Mouse (Mus musculus): ENCODE measurements around the gene Hs3st5. TPM values are rescaled to one million over a fixed set of nuclear protein-coding genes. Genes with fewer than 3 reads are reported as not detected.

Hs3st5 gene
- polyA plus RNA-seq, 1 experiment from 2014 or later = 2.1 TPM

GRCm38 (mm10) chr10:36554057-36554456 is 47.4 kb downstream of the Hs3st5 start:
- WGBS = 64% methylated on average over 4 of the region's 4 CpGs
- no peaks in the 10 kb centered on the region for H3K4me1 ChIP-seq (ENCODE audit: control insufficient read depth, insufficient read depth, low read length)
- no peaks in the 10 kb centered on the region for H3K27me3 ChIP-seq (ENCODE audit: control insufficient read depth, insufficient read depth, low read length)
- H3K4me3 ChIP-seq (replicated peaks; ENCODE audit: low read length) = no peak overlapping the region
- H3K27ac ChIP-seq (ENCODE audit: low read length) = no peak overlapping the region
- H3K9ac ChIP-seq (ENCODE audit: low read length) = no peak overlapping the region
- H3K9me3 ChIP-seq (replicated peaks; ENCODE audit: control insufficient read depth, low read length) = no peaks in the 10 kb centered on the region
- no peaks in the 10 kb centered on the region for H3K36me3 ChIP-seq (ENCODE audit: control insufficient read depth, insufficient read depth, low read length)
- H3K4me2 ChIP-seq (ENCODE audit: low read depth, low read length) = no peak overlapping the region
- no peak for ATAC-seq (ENCODE audit: insufficient read depth, low FRiP score)

GRCm38 (mm10) chr10:36554941-36555888 is 48.6 kb downstream of the Hs3st5 start:
- Histone ChIP-seq H3K27ac (ENCODE audit: low read length) (no peak overlapping the region), H3K4me2 (ENCODE audit: low read depth, low read length) (no peak overlapping the region), H3K4me3 (replicated peaks; ENCODE audit: low read length) (no peak overlapping the region), H3K9me3 (replicated peaks; ENCODE audit: control insufficient read depth, low read length) (no peaks in the 10 kb centered on the region), H3K4me1 (ENCODE audit: control insufficient read depth, insufficient read depth, low read length) (no peaks in the 10 kb centered on the region), H3K36me3 (ENCODE audit: control insufficient read depth, insufficient read depth, low read length) (no peaks in the 10 kb centered on the region), H3K9ac (ENCODE audit: low read length) (no peak overlapping the region), H3K27me3 (ENCODE audit: control insufficient read depth, insufficient read depth, low read length) (no peaks in the 10 kb centered on the region)
- 38% methylated on average over 6 of the region's 6 CpGs for WGBS
- no peak for ATAC-seq (ENCODE audit: insufficient read depth, low FRiP score)

- no peak overlapping the region for H3K4me3 ChIP-seq (replicated peaks; ENCODE audit: low read length)
- H3K9me3 ChIP-seq (replicated peaks; ENCODE audit: control insufficient read depth, low read length) = no peaks in the 10 kb centered on the region
- no peak overlapping the region for H3K4me2 ChIP-seq (ENCODE audit: low read depth, low read length)
- H3K27me3 ChIP-seq (ENCODE audit: control insufficient read depth, insufficient read depth, low read length) = no peaks in the 10 kb centered on the region
- WGBS = 83% methylated on average over 2 of the region's 2 CpGs
- H3K36me3 ChIP-seq (ENCODE audit: control insufficient read depth, insufficient read depth, low read length) = no peaks in the 10 kb centered on the region
- H3K9ac ChIP-seq (ENCODE audit: low read length) = no peak overlapping the region
- H3K4me1 ChIP-seq (ENCODE audit: control insufficient read depth, insufficient read depth, low read length) = no peaks in the 10 kb centered on the region
- no peak; the same call in 1 of the 2 replicates for ATAC-seq (ENCODE audit: insufficient read depth, low FRiP score)
- no peak overlapping the region for H3K27ac ChIP-seq (ENCODE audit: low read length)
These were observed 49.5 kb downstream of the Hs3st5 start for GRCm38 (mm10) chr10:36556128-36556527.

- H3K9ac ChIP-seq (ENCODE audit: low read length) = no peak overlapping the region
- 88% methylated on average over 6 of the region's 6 CpGs for WGBS
- no peaks in the 10 kb centered on the region for H3K27me3 ChIP-seq (ENCODE audit: control insufficient read depth, insufficient read depth, low read length)
- no peaks in the 10 kb centered on the region for H3K36me3 ChIP-seq (ENCODE audit: control insufficient read depth, insufficient read depth, low read length)
- no peak overlapping the region for H3K4me2 ChIP-seq (ENCODE audit: low read depth, low read length)
- no peaks in the 10 kb centered on the region for H3K4me1 ChIP-seq (ENCODE audit: control insufficient read depth, insufficient read depth, low read length)
- H3K27ac ChIP-seq (ENCODE audit: low read length) = no peak overlapping the region
- no peaks in the 10 kb centered on the region for H3K9me3 ChIP-seq (replicated peaks; ENCODE audit: control insufficient read depth, low read length)
- no peak overlapping the region for H3K4me3 ChIP-seq (replicated peaks; ENCODE audit: low read length)
- ATAC-seq (ENCODE audit: insufficient read depth, low FRiP score) = no peak
These were observed 51.1 kb downstream of the Hs3st5 start for GRCm38 (mm10) chr10:36557673-36558072.

GRCm38 (mm10) chr10:36558736-36559135 is 52.1 kb downstream of the Hs3st5 start:
- no peak for ATAC-seq (ENCODE audit: insufficient read depth, low FRiP score)
- H3K4me1 ChIP-seq (ENCODE audit: control insufficient read depth, insufficient read depth, low read length) = no peaks in the 10 kb centered on the region
- H3K9ac ChIP-seq (ENCODE audit: low read length) = no peak overlapping the region
- no peak overlapping the region for H3K4me2 ChIP-seq (ENCODE audit: low read depth, low read length)
- H3K4me3 ChIP-seq (replicated peaks; ENCODE audit: low read length) = no peak overlapping the region
- WGBS = 86% methylated on average over 5 of the region's 5 CpGs
- H3K36me3 ChIP-seq (ENCODE audit: control insufficient read depth, insufficient read depth, low read length) = no peaks in the 10 kb centered on the region
- H3K9me3 ChIP-seq (replicated peaks; ENCODE audit: control insufficient read depth, low read length) = no peaks in the 10 kb centered on the region
- no peak overlapping the region for H3K27ac ChIP-seq (ENCODE audit: low read length)
- H3K27me3 ChIP-seq (ENCODE audit: control insufficient read depth, insufficient read depth, low read length) = no peaks in the 10 kb centered on the region

- Histone ChIP-seq H3K4me3 (replicated peaks; ENCODE audit: low read length) (no peak overlapping the region), H3K27me3 (ENCODE audit: control insufficient read depth, insufficient read depth, low read length) (no peaks in the 10 kb centered on the region), H3K9me3 (replicated peaks; ENCODE audit: control insufficient read depth, low read length) (no peaks in the 10 kb centered on the region), H3K4me1 (ENCODE audit: control insufficient read depth, insufficient read depth, low read length) (no peaks in the 10 kb centered on the region), H3K36me3 (ENCODE audit: control insufficient read depth, insufficient read depth, low read length) (no peaks in the 10 kb centered on the region), H3K27ac (ENCODE audit: low read length) (no peak overlapping the region), H3K9ac (ENCODE audit: low read length) (no peak overlapping the region), H3K4me2 (ENCODE audit: low read depth, low read length) (no peak overlapping the region)
- no peak for ATAC-seq (ENCODE audit: insufficient read depth, low FRiP score)
- WGBS = 40% methylated on average over 2 of the region's 2 CpGs
These were observed 60.6 kb downstream of the Hs3st5 start for GRCm38 (mm10) chr10:36567258-36567657.

GRCm38 (mm10) chr10:36572540-36572939 is 65.9 kb downstream of the Hs3st5 start:
- no peak for ATAC-seq (ENCODE audit: insufficient read depth, low FRiP score)

GRCm38 (mm10) chr10:36578375-36579145 is 71.9 kb downstream of the Hs3st5 start:
- 74% methylated on average over 4 of the region's 4 CpGs for WGBS
- H3K36me3 ChIP-seq (ENCODE audit: control insufficient read depth, insufficient read depth, low read length) = no peaks in the 10 kb centered on the region
- H3K9ac ChIP-seq (ENCODE audit: low read length) = no peak overlapping the region
- H3K27ac ChIP-seq (ENCODE audit: low read length) = no peak overlapping the region
- H3K9me3 ChIP-seq (replicated peaks; ENCODE audit: control insufficient read depth, low read length) = no peaks in the 10 kb centered on the region
- no peaks in the 10 kb centered on the region for H3K27me3 ChIP-seq (ENCODE audit: control insufficient read depth, insufficient read depth, low read length)
- no peak overlapping the region for H3K4me2 ChIP-seq (ENCODE audit: low read depth, low read length)
- ATAC-seq (ENCODE audit: insufficient read depth, low FRiP score) = no peak
- no peaks in the 10 kb centered on the region for H3K4me1 ChIP-seq (ENCODE audit: control insufficient read depth, insufficient read depth, low read length)
- H3K4me3 ChIP-seq (replicated peaks; ENCODE audit: low read length) = no peak overlapping the region

More at GRCm38 (mm10) chr10:36572540-36572939, 65.9 kb downstream of the Hs3st5 start:
- Histone ChIP-seq H3K4me1 (ENCODE audit: control insufficient read depth, insufficient read depth, low read length) (no peaks in the 10 kb centered on the region), H3K9ac (ENCODE audit: low read length) (no peak overlapping the region), H3K4me2 (ENCODE audit: low read depth, low read length) (no peak overlapping the region), H3K36me3 (ENCODE audit: control insufficient read depth, insufficient read depth, low read length) (no peaks in the 10 kb centered on the region), H3K4me3 (replicated peaks; ENCODE audit: low read length) (no peak overlapping the region), H3K27me3 (ENCODE audit: control insufficient read depth, insufficient read depth, low read length) (no peaks in the 10 kb centered on the region), H3K27ac (ENCODE audit: low read length) (no peak overlapping the region), H3K9me3 (replicated peaks; ENCODE audit: control insufficient read depth, low read length) (no peaks in the 10 kb centered on the region)
- WGBS = 54% methylated on average over 3 of the region's 3 CpGs

GRCm38 (mm10) chr10:36610400-36610799 is 103.8 kb downstream of the Hs3st5 start:
- no peaks in the 10 kb centered on the region for H3K4me1 ChIP-seq (ENCODE audit: control insufficient read depth, insufficient read depth, low read length)
- no peak overlapping the region for H3K9ac ChIP-seq (ENCODE audit: low read length)
- no peaks in the 10 kb centered on the region for H3K36me3 ChIP-seq (ENCODE audit: control insufficient read depth, insufficient read depth, low read length)
- no peaks in the 10 kb centered on the region for H3K9me3 ChIP-seq (replicated peaks; ENCODE audit: control insufficient read depth, low read length)
- H3K4me2 ChIP-seq (ENCODE audit: low read depth, low read length) = no peak overlapping the region
- H3K4me3 ChIP-seq (replicated peaks; ENCODE audit: low read length) = no peak overlapping the region
- no peak overlapping the region for H3K27ac ChIP-seq (ENCODE audit: low read length)
- ATAC-seq (ENCODE audit: insufficient read depth, low FRiP score) = no peak
- H3K27me3 ChIP-seq (ENCODE audit: control insufficient read depth, insufficient read depth, low read length) = no peaks in the 10 kb centered on the region
- 49% methylated on average over 1 of the region's 1 CpGs for WGBS

Measured in stomach, embryonic 16.5 days (tissue).